In the genomic region with DNA sequence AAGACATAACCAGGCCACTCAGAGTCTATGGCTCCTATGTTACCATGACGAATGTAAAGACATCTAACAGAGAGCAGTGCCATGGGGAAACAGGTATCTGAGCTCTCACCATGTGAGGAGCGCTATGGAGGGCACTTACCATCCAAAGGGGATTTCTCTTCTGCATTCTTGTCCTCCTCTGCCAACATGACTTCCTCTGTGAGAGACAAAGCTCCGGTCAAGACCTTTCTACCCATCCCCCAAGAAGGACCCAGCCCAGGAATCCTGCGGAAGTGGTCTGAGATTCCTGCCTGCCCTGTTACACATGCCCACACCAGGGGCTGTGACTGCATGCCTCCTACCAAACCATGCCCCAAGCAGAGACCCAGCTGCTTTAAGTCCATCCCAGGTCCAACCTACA, we compare ENCODE assay signal across 19 mouse cellular contexts. TPM values are rescaled to one million over a fixed set of nuclear protein-coding genes. Genes with fewer than 3 reads are reported as not detected.
A peak's percentile ranks its signal among the peaks of the same experiment; 100 is the strongest.
DNase-seq lines count a peak whose midpoint lies in the region; ATAC-seq and TF ChIP-seq lines count a peak whose summit lies in the region.
"Had no signal": no experiment of that assay in that cellular context is flagged by ENCODE, and none has a peak within 500 bp of the region (broad histone marks: within the 10 kb centered on the region; RNA-seq: fewer than 3 reads in every experiment).

No protein-coding gene starts in this region.

- intact Hi-C loops in heart, adult 2 months (cut with DNase I): no loop called here

- H3K9ac ChIP-seq in heart, adult 2 months (ENCODE audit: low read depth, low read length): no peak overlapping the region
- H3K9ac ChIP-seq in limb, embryonic 13.5 days: no peak overlapping the region
- H3K9ac ChIP-seq in limb, embryonic 14.5 days (ENCODE audit: low read depth, low read length, severe bottlenecking): no peak overlapping the region
- H3K9ac ChIP-seq: embryonic facial prominence, embryonic 12.5 days; forebrain, embryonic 13.5 days; forebrain, embryonic 15.5 days had no signal

- TF ChIP-seq EP300 in heart, adult 2 months (IDR thresholded peaks at IDR 0.05; ENCODE audit: insufficient read depth, low read depth, low read length): no peak

- H3K36me3 ChIP-seq in heart, embryonic 10.5 days: no peaks in the 10 kb centered on the region
- no peaks in the 10 kb centered on the region for H3K36me3 ChIP-seq in heart, adult 2 months (ENCODE audit: control insufficient read depth, insufficient read depth, low read length)
- no peaks in the 10 kb centered on the region for H3K36me3 ChIP-seq in limb, embryonic 13.5 days
- H3K36me3 ChIP-seq in limb, embryonic 10.5 days: no peaks in the 10 kb centered on the region
- H3K36me3 ChIP-seq in limb, embryonic 14.5 days (ENCODE audit: control insufficient read depth, insufficient read depth, low read length): no peaks in the 10 kb centered on the region
- H3K36me3 ChIP-seq: embryonic facial prominence, embryonic 12.5 days had no signal

- 77% methylated on average over 4 of the region's 4 CpGs for WGBS in heart, embryonic 10.5 days
- WGBS in heart, adult 2 months: 74% methylated on average over 4 of the region's 4 CpGs
- 85% methylated on average over 4 of the region's 4 CpGs for WGBS in limb, embryonic 13.5 days
- 86% methylated on average over 4 of the region's 4 CpGs for WGBS in limb, embryonic 10.5 days
- 81% methylated on average over 4 of the region's 4 CpGs for WGBS in limb, embryonic 14.5 days

- H3K27me3 ChIP-seq in heart, embryonic 10.5 days (ENCODE audit: insufficient read depth, poor library complexity, severe bottlenecking): no peaks in the 10 kb centered on the region
- no peaks in the 10 kb centered on the region; the same call in 1 of the 2 replicates for H3K27me3 ChIP-seq in heart, adult 2 months (ENCODE audit: control insufficient read depth, insufficient read depth, low read length)
- no peaks in the 10 kb centered on the region for H3K27me3 ChIP-seq in limb, embryonic 13.5 days
- no peaks in the 10 kb centered on the region for H3K27me3 ChIP-seq in limb, embryonic 10.5 days (ENCODE audit: low read depth, poor library complexity, severe bottlenecking)
- H3K27me3 ChIP-seq in limb, embryonic 14.5 days (ENCODE audit: control insufficient read depth, insufficient read depth, low read length): no peaks in the 10 kb centered on the region
- H3K27me3 ChIP-seq: embryonic facial prominence, embryonic 12.5 days; forebrain, embryonic 13.5 days; forebrain, embryonic 15.5 days had no signal

- H3K4me3 ChIP-seq in heart, embryonic 10.5 days: no peak overlapping the region
- no peak overlapping the region for H3K4me3 ChIP-seq in heart, adult 2 months
- H3K4me3 ChIP-seq in limb, embryonic 13.5 days: no peak overlapping the region
- no peak overlapping the region for H3K4me3 ChIP-seq in limb, embryonic 10.5 days
- no peak overlapping the region for H3K4me3 ChIP-seq in limb, embryonic 14.5 days (replicated peaks; ENCODE audit: low read length)
- H3K4me3 ChIP-seq: embryonic facial prominence, embryonic 10.5 days; embryonic facial prominence, embryonic 12.5 days; forebrain, embryonic 13.5 days; forebrain, embryonic 15.5 days had no signal

- H3K4me1 ChIP-seq in heart, embryonic 10.5 days: no peaks in the 10 kb centered on the region
- no peaks in the 10 kb centered on the region for H3K4me1 ChIP-seq in heart, adult 2 months (ENCODE audit: control insufficient read depth, insufficient read depth, low read length)
- no peaks in the 10 kb centered on the region for H3K4me1 ChIP-seq in limb, embryonic 13.5 days
- no peaks in the 10 kb centered on the region for H3K4me1 ChIP-seq in limb, embryonic 10.5 days
- no peaks in the 10 kb centered on the region for H3K4me1 ChIP-seq in limb, embryonic 14.5 days (ENCODE audit: control insufficient read depth, insufficient read depth, low read length)
- H3K4me1 ChIP-seq: embryonic facial prominence, embryonic 10.5 days; embryonic facial prominence, embryonic 12.5 days; forebrain, embryonic 13.5 days had no signal

- H3K27ac ChIP-seq in heart, embryonic 10.5 days: no peak overlapping the region
- no peak overlapping the region for H3K27ac ChIP-seq in heart, adult 2 months
- no peak overlapping the region for H3K27ac ChIP-seq in limb, embryonic 13.5 days
- H3K27ac ChIP-seq in limb, embryonic 10.5 days: no peak overlapping the region
- no peak overlapping the region for H3K27ac ChIP-seq in limb, embryonic 14.5 days (replicated peaks; ENCODE audit: low read depth, low read length)
- H3K27ac ChIP-seq: embryonic facial prominence, embryonic 10.5 days; embryonic facial prominence, embryonic 12.5 days; forebrain, embryonic 13.5 days; forebrain, embryonic 15.5 days had no signal

- H3K4me2 ChIP-seq in limb, embryonic 13.5 days (replicated peaks): no peak overlapping the region
- H3K4me2 ChIP-seq in limb, embryonic 14.5 days (replicated peaks; ENCODE audit: low read depth, low read length, severe bottlenecking): no peak overlapping the region
- H3K4me2 ChIP-seq: embryonic facial prominence, embryonic 12.5 days; forebrain, embryonic 13.5 days; forebrain, embryonic 15.5 days had no signal

- TF ChIP-seq POLR2A in heart, adult 2 months (IDR thresholded peaks at IDR 0.05; ENCODE audit: insufficient read depth, low read depth, low read length): no peak
- no peak for TF ChIP-seq POLR2A in limb, embryonic 14.5 days (IDR thresholded peaks at IDR 0.05; ENCODE audit: borderline replicate concordance, extremely low read depth, insufficient read depth, insufficient read length)

- H3K79me2 ChIP-seq in heart, adult 2 months (replicated peaks; ENCODE audit: control insufficient read depth, insufficient read depth, low read length): no peaks in the 10 kb centered on the region

- no peaks in the 10 kb centered on the region for H3K9me3 ChIP-seq in heart, embryonic 10.5 days
- H3K9me3 ChIP-seq in limb, embryonic 13.5 days: no peaks in the 10 kb centered on the region
- no peaks in the 10 kb centered on the region for H3K9me3 ChIP-seq in limb, embryonic 10.5 days (replicated peaks)
- no peaks in the 10 kb centered on the region for H3K9me3 ChIP-seq in limb, embryonic 14.5 days (ENCODE audit: control insufficient read depth, low read length)
- H3K9me3 ChIP-seq: embryonic facial prominence, embryonic 10.5 days; embryonic facial prominence, embryonic 12.5 days; forebrain, embryonic 13.5 days; forebrain, embryonic 15.5 days had no signal

- peak; percentile 68 for DNase-seq in heart, embryonic 10.5 days (ENCODE audit: low spot score)
- no peak for DNase-seq in heart, adult 2 months
- DNase-seq in limb, embryonic 10.5 days (ENCODE audit: low spot score): no peak
- DNase-seq in limb, embryonic 14.5 days (ENCODE audit: low spot score): no peak
- DNase-seq in cerebellum, postnatal 10 days: no peak
- DNase-seq: adrenal gland, adult 2 months; adrenal gland, postnatal 10 days; adrenal gland, postnatal 25 days; cerebellum, adult 11 months; cerebellum, adult 18-20 months; cerebellum, adult 8-10 months; cerebellum, adult 9-11 months; cerebellum, postnatal 25 days had no signal

- no peak for TF ChIP-seq CTCF in heart, adult 2 months (IDR thresholded peaks at IDR 0.05)

- peak; percentile 48; the same call in 1 of the 2 replicates for ATAC-seq in limb, embryonic 13.5 days (ENCODE audit: low FRiP score, low read depth)
- ATAC-seq in limb, embryonic 14.5 days (ENCODE audit: low FRiP score, low read depth): 0 out of 2 replicates have a peak, but pooled peaks have one; percentile 23
- ATAC-seq: forebrain, embryonic 13.5 days; forebrain, embryonic 15.5 days had no signal

RNA-seq across cellular contexts. Expression of a gene that starts 44.0 kb away (rescaled TPM):
- 0.21 and 0.57 TPM in 2 replicates for polyA plus RNA-seq in heart, embryonic 10.5 days (2016; fragmentation: Nextera tagmentation; extraction: Ambion mirVana)
- total RNA-seq in heart, adult 2 months (2021): under 1 TPM; 0.05 to 0.09 TPM
- 0.12 and 0.25 TPM in 2 replicates for polyA plus RNA-seq in heart, adult 2 months (2012; rRNA removed)
- polyA plus RNA-seq in limb, embryonic 13.5 days (2015; fragmentation: Nextera tagmentation; extraction: Ambion mirVana): 1.1 and 2.6 TPM in 2 replicates
- polyA plus RNA-seq in limb, embryonic 10.5 days (2016; fragmentation: Nextera tagmentation; extraction: Ambion mirVana): 1.7 and 2.2 TPM in 2 replicates
- polyA plus RNA-seq in limb, embryonic 14.5 days (2012; rRNA removed): 2.7 and 4.1 TPM in 2 replicates
- 1.4 and 2.9 TPM in 2 replicates for polyA plus RNA-seq in limb, embryonic 14.5 days (2014; fragmentation: Nextera tagmentation; extraction: Ambion mirVana)
- total RNA-seq: MEL had no signal
